Mouse (Mus musculus) heart, adult 2 months (tissue): ENCODE data around the gene Cep135.

Experiments
- CTCF ChIP-seq: fragments of 200-600 bp; IDR thresholded peaks from 2 replicates; pipeline ENCODE4 v1.8.1; 2022; ENCODE audit warnings: antibody characterized with exemption, mild to moderate bottlenecking, moderate library complexity
- POLR2A ChIP-seq: fragments of 200-500 bp; IDR thresholded peaks from 2 replicates; pipeline ENCODE4 v1.6.1; 2011; ENCODE audit warnings: mild to moderate bottlenecking, low read depth, low read length, control low read depth; ENCODE audit not compliant: insufficient read depth

GRCm38 (mm10) chr5:76649897-76650296 is 61.4 kb downstream of the Cep135 start:
- TF ChIP-seq POLR2A = no peak
- no peak for TF ChIP-seq CTCF
